Mouse (Mus musculus) frontal cortex, postnatal 14 days (tissue): ENCODE data around the gene Prkd3.
A peak's percentile ranks its signal among the peaks of the same experiment; 100 is the strongest.

Experiments used
- DNase-seq, 2 experiments: peaks; one replicate each; pipeline ENCODE4 v3.0.0; 2022; ENCODE audit warnings: low spot score in 2 of 2

The Prkd3 gene

GRCm38 (mm10) chr17:79020208-79020983 is at the start of gene Prkd3:
Gene Prkd3, minus strand, starts transcription at chr17:79020816.
- peak; percentile 19 to 42 for DNase-seq

DNA sequence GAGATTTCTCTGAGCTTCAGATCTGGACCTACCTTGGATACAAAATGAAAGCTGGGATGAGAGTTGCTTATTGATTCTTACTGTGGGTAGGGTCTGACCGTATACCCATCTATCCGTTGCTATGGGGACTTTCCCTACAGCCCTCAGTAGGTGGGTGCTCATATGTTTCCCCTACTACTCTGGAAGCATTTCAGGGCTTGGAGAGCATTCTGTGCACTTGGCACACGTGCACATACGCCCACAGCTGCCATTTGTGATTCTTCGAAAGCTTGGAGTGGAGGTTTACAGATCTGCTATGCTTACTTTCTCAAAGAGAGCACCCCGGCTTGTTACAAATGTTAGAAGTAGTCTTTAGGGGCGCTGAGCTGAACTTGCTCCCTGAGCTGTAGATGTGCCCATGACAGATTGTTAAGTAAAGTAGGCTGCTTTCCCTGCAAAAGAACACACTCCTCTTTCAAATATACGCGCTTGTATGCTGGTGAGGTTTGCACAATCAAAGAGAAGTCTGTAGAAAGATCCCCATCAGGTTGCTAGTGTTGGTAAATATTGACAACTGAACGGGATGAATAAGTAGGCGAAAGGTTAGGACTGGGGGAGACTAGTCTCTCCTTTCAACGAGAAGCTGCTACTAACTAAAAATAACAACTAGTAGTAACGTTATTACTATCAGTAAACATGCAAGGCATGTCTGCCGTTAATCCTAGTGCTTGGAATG is 49.3 kb upstream of the Prkd3 start:
- peak; percentile 18 to 21 for DNase-seq

DNA sequence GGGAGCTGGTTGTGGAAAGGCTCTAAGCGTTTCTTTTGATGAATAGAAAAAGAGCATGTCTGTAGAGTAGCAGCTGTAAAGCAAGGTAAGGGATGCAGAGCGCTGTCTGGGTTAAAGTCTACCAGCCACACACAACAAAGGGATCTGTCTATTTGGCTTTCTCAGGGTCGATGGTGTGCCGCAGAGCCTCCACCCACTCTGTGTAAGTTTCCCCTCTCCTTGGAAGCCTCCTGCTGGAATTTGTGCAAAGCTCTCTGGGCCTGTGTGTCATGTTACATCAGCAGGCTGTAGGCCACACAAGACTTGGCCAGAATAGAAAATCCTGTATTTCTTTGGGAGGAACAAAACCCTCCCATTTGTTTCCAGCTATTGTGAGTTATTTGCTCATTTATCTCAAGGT is 48.4 kb upstream of the Prkd3 start:
- no peak for DNase-seq

DNA sequence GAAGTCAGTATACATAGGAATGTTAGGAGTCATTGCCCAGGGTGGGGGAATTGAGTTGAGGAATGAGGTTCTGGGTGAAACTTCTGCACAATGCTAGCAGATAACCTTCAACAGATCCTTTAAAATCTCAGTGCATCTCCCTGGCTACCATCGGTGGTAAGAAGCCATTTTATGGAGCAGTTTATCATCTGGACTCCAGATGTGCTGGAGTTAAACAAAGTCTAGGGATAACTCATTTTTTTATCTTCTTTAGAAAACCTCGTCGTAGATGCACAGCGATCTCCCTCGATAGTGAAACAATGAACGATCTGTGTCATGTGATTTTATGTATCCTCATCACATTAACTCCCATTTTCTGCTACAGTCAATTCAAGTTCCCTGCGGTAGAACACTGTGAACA is 48.0 kb upstream of the Prkd3 start:
- no peak for DNase-seq

DNA sequence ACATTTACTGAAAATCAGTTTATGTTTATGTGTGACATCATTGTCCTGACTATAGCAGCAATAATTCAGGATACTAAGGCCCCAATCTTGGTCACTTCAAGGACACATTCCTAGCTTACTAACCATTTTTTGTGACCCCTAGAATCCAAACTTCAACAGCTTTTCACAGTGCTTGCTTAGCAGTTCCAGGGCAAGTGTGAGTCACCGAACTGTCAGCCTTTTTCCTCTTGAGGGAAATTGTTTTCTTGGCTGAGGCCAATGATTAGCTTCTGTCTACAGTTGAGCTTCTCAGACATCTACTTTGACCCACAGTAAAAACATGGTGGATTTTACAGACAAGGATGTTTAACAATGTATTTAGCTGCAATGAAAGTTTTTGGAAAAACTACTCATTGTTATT is 43.6 kb upstream of the Prkd3 start:
- no peak for DNase-seq

GRCm38 (mm10) chr17:79060221-79060620 is 39.6 kb upstream of the Prkd3 start:
- no peak for DNase-seq

GRCm38 (mm10) chr17:79058271-79058670 is 37.7 kb upstream of the Prkd3 start:
- no peak for DNase-seq

GRCm38 (mm10) chr17:79052088-79052812 is 31.6 kb upstream of the Prkd3 start:
- peak; percentile 55 to 62 for DNase-seq

DNA sequence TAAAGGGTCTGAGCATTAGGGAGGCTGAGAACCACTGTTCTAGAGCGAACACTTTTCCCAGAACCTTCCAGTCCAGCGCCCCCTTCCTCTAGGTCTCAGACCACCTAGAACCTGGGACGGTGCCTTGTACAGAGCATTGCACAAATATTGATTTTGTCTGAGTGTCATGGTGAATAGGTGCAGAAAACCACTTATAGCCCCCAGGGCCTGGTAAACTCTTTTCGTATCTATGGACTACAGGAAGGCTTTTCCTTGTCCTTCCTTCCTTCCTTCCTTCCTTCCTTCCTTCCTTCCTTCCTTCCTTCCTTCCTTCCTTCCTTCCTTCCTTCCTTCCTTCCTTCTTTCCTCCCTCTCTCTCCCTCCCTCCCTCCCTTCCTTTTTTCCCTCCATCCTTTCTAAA is 31.0 kb upstream of the Prkd3 start, which contains the start of gene Qpct:
Gene Qpct, plus strand, starts transcription at position 301 of the 400 bp plus-strand sequence.
- DNase-seq: no peak

DNA sequence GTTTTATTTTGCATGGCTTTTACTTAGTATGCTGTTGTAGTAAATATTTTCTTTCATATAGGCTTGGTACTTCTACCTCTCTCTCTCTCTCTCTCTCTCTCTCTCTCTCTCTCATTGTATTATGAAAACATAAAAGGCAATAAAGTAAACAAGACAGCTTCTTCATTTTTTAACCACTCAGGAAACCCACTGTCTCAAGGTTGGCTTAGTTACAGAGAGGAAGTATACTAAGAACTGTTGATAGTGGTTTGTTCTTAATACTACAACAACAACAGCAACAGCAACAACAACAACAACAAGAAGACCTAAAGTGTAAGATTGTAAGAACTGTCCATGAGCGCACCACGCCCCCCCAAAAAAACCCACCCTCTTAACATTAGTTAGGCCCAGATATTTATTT is 23.1 kb upstream of the Prkd3 start:
- DNase-seq: no peak

DNA sequence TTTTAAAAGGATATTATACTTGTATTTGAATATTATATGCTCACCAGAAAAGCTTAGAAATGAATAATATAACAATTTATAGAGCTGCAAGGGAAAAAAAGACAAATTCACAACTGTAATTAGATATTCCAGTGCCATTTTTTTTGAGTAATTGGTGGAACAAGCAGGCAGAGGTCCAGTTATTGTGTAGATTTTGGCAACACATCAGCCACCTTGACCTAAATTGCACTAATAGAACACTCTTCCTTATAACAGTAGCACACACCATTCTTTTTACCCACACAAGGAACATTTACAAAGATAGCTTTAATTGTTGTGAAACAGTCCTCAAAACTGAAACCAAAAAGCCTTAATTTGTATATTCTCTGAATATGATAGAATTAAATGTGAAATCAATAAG is 19.0 kb upstream of the Prkd3 start:
- no peak for DNase-seq

DNA sequence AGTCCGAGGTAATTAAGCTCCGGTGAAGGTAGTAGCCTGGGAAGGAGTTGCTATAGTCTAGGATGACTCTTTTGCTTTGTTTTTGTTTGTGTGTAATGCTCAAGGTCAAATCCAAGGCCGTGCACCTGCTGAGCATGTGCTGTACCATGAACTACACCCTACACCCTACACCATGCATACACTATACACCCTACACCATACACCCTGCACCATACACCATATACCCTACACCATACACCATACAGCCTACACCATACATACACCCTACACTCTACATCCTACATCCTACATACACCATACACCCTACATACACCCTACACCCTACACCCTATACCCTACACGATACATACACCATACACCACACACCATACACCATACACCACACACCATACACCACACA is 12.2 kb upstream of the Prkd3 start:
- DNase-seq: no peak

DNA sequence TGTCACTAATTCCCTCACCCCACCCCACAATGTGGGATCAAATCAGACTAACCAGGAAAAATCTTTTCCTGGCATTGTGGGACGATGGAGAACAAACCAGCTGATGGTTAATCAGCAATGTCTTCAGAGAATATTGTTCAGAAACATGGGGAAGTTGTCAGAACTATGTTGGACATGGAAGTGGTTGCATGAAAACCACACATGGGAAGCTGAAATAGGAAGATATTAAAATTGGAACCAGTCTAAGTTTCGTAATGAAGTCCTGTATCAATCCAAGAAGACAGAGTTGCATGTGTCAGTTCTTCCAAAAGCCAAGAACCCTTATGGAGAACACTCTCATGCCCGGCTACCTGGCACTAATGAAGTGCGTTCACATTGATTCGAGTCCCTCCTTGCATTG is 11.0 kb upstream of the Prkd3 start:
- DNase-seq: no peak

DNA sequence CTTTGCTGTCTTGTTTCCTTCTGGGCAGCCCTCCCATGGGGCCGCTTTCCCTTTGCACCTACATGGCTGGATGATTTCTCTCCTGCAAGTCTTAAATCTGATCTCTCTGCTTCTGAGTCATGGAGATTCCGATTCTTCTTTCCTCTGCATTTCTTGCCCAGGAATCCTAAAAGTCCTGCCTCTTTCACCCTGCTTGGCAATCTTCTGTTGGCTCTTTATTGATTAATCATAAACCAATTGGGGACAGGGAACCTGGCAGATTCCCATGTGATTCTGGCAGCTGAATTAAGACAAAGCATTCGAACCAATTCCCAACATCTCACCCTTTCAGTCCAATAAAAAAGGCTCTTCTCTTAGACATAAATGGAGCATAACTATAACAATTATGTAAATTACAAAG is 8.6 kb upstream of the Prkd3 start:
- no peak for DNase-seq

DNA sequence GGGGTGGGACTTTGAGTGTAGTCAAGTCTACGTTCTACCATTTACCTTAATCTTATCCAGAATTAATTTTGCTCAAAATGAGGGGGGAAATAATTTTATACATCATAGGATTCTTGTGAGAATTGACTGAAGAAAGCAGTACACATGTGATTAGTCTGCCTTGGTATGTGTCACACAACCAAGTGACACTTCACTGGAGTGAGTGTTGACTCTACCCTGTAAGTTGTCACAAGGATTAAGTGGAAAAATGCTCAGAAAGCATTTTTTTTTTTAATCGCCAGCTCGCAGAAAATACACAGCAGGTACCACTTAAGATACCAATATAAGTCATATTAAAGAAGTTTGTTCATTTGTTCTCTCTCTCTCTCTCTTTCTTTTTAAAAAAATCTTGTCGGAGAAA is 3.9 kb upstream of the Prkd3 start:
- DNase-seq: no peak

GRCm38 (mm10) chr17:79022746-79023145 is 2.1 kb upstream of the Prkd3 start:
- no peak for DNase-seq

GRCm38 (mm10) chr17:79020984-79021335 is 344 bp upstream of the Prkd3 start:
- no peak for DNase-seq

DNA sequence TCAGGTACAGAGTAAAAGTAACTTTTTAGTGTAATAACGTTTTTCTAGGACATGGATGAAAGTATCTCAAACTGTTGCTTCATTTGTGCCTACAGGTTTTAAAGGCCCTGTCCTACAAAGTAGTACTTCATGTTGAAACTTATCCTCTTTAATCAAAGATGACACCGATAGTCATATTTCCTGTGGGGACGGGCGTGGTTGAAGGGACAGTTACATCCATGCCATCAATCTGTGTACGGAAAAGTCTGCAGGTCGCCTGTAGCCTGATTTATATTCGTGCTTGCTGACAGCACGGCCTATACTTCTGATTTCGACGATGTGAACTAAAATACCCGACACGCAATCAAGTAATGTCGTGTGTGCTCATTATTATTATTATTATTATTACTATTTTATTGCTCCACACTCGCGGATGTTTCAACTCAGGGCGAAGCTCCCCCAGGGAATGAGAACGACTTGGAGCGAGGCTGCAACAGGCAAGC is 849 bp downstream of the Prkd3 start:
- DNase-seq: no peak

- no peak for DNase-seq
Observed at GRCm38 (mm10) chr17:79018422-79018821, 2.2 kb downstream of the Prkd3 start.

- no peak for DNase-seq
Observed at GRCm38 (mm10) chr17:79015831-79016230, 4.8 kb downstream of the Prkd3 start.

- DNase-seq: no peak
Observed at GRCm38 (mm10) chr17:79014911-79015685, 5.5 kb downstream of the Prkd3 start.

GRCm38 (mm10) chr17:79013625-79014024 is 7.0 kb downstream of the Prkd3 start:
- no peak for DNase-seq
